Mouse (Mus musculus): Measurements from ENCODE around the gene Hist1h2bk. TPM values are rescaled to one million over a fixed set of nuclear protein-coding genes. Genes with fewer than 3 reads are reported as not detected.

The Hist1h2bk gene
- total RNA-seq, 2 experiments from 2014 or later, result 213 to 221 TPM

- no peak for DNase-seq
- intact Hi-C loops (cut with DNase I), result no loop called here
These were observed 26.0 kb upstream of the Hist1h2bk start, which contains the start of gene Prss16 for GRCm38 (mm10) chr13:22009642-22010041. Gene Prss16, minus strand, starts transcription at chr13:22009742.

- intact Hi-C loops (cut with DNase I), result loop anchor here (2.0 kb wide), 1 partner anchor 17 kb away; no protein-coding TSS in a partner anchor
- peak in 1 of 2 experiments; percentile 28 for DNase-seq
These were observed 22.0 kb upstream of the Hist1h2bk start for GRCm38 (mm10) chr13:22013716-22014115.

- DNase-seq, result peak in 1 of 2 experiments; percentile 38
- intact Hi-C loops (cut with DNase I), result loop anchor here (2.0 kb wide), 1 partner anchor 18 kb away; no protein-coding TSS in a partner anchor
These were observed 21.2 kb upstream of the Hist1h2bk start for GRCm38 (mm10) chr13:22014411-22014845.

- intact Hi-C loops (cut with DNase I), result loop anchor here (2.0 kb wide), 1 partner anchor 19 kb away; no protein-coding TSS in a partner anchor
- peak; percentile 77 to 80 for DNase-seq
These were observed 19.9 kb upstream of the Hist1h2bk start for GRCm38 (mm10) chr13:22015479-22016450.

- DNase-seq, result no peak
- intact Hi-C loops (cut with DNase I), result loop anchor here (5.0 to 10.0 kb wide), 3 partner anchors 165 to 1417 kb away; no protein-coding TSS in a partner anchor
These were observed 15.5 kb upstream of the Hist1h2bk start for GRCm38 (mm10) chr13:22019934-22020835.

- DNase-seq, result peak; percentile 85 to 86
- intact Hi-C loops (cut with DNase I), result loop anchor here (5.0 to 10.0 kb wide), 3 partner anchors 166 to 1416 kb away; no protein-coding TSS in a partner anchor
These were observed 14.8 kb upstream of the Hist1h2bk start for GRCm38 (mm10) chr13:22020901-22021339.

GRCm38 (mm10) chr13:22021581-22021980 is 14.1 kb upstream of the Hist1h2bk start:
- intact Hi-C loops (cut with DNase I), result loop anchor here (5.0 to 10.0 kb wide), 3 partner anchors 167 to 1416 kb away; no protein-coding TSS in a partner anchor
- peak in 1 of 2 experiments; percentile 32 for DNase-seq

- peak; percentile 90 for DNase-seq
- intact Hi-C loops (cut with DNase I), result loop anchor here (5.0 to 10.0 kb wide), 3 partner anchors 167 to 1415 kb away; no protein-coding TSS in a partner anchor
These were observed 13.4 kb upstream of the Hist1h2bk start for GRCm38 (mm10) chr13:22022241-22022640.

GRCm38 (mm10) chr13:22026058-22027031 is 9.3 kb upstream of the Hist1h2bk start:
- intact Hi-C loops (cut with DNase I), result loop anchor here (5.0 to 10.0 kb wide), 3 partner anchors 172 to 1491 kb away; no protein-coding TSS in a partner anchor
- DNase-seq, result peak; percentile 89 to 93

GRCm38 (mm10) chr13:22028673-22029460 is 6.8 kb upstream of the Hist1h2bk start:
- intact Hi-C loops (cut with DNase I), result loop anchor here (1.0 to 10.0 kb wide), 4 partner anchors 55 to 1488 kb away; no protein-coding TSS in a partner anchor
- peak; percentile 96 to 98 for DNase-seq

- DNase-seq, result no peak
- intact Hi-C loops (cut with DNase I), result loop anchor here (5.0 to 10.0 kb wide), 4 partner anchors 175 to 1487 kb away; no protein-coding TSS in a partner anchor
These were observed 5.7 kb upstream of the Hist1h2bk start for GRCm38 (mm10) chr13:22029928-22030327.

GRCm38 (mm10) chr13:22030493-22030892 is 5.2 kb upstream of the Hist1h2bk start:
- DNase-seq, result no peak

GRCm38 (mm10) chr13:22033741-22034442 is 1.8 kb upstream of the Hist1h2bk start:
- no peak for DNase-seq
- intact Hi-C loops (cut with DNase I), result loop anchor here (10.0 kb wide), 1 partner anchor 209 kb away; no protein-coding TSS in a partner anchor

More at GRCm38 (mm10) chr13:22030493-22030892, 5.2 kb upstream of the Hist1h2bk start:
- intact Hi-C loops (cut with DNase I), result loop anchor here (10.0 kb wide), 1 partner anchor 206 kb away; no protein-coding TSS in a partner anchor

GRCm38 (mm10) chr13:22034443-22035266 is 1.0 kb upstream of the Hist1h2bk start:
- intact Hi-C loops (cut with DNase I), result loop anchor here (5.0 to 10.0 kb wide), 3 partner anchors 210 to 1723 kb away; partner anchors contain the start of genes Hist1h2ac, Hist1h2bc and Hist1h4b
- no peak for DNase-seq

GRCm38 (mm10) chr13:22036149-22036956 is 683 bp downstream of the Hist1h2bk start:
- intact Hi-C loops (cut with DNase I), result loop anchor here (5.0 to 10.0 kb wide), 3 partner anchors 212 to 1721 kb away; partner anchors contain the start of genes Hist1h2ac, Hist1h2bc and Hist1h4b
- no peak for DNase-seq
